Mouse (Mus musculus) ES-E14 (cell line): Measurements from ENCODE around the gene Adad2.

ENCODE experiments used
- CHD2 ChIP-seq: IDR thresholded peaks from 2 replicates; pipeline ENCODE4 v1.6.1; 2014; ENCODE audit warnings: mild to moderate bottlenecking, low read depth, low read length, inconsistent platforms
- HCFC1 ChIP-seq: IDR thresholded peaks from 2 replicates; pipeline ENCODE4 v1.6.1; 2012; ENCODE audit warnings: low read length, inconsistent platforms, borderline replicate concordance; ENCODE audit not compliant: insufficient read depth
- MAFK ChIP-seq: IDR thresholded peaks from 2 replicates; pipeline ENCODE4 v1.6.1; 2014; ENCODE audit warnings: mild to moderate bottlenecking, low read depth, low read length, inconsistent platforms; ENCODE audit not compliant: insufficient read depth
- ZNF384 ChIP-seq: IDR thresholded peaks from 2 replicates; pipeline ENCODE4 v1.6.1; 2012; ENCODE audit warnings: low read depth, low read length, inconsistent platforms

- TF ChIP-seq HCFC1 (no peak), CHD2 (no peak), ZNF384 (no peak), MAFK (no peak)
Measured at GRCm38 (mm10) chr8:119566367-119566766, 46.2 kb upstream of the Adad2 start.
